Mouse (Mus musculus) cerebellum, adult 2 months (tissue): ENCODE data around the gene H2-Q1. TPM values are rescaled to one million over a fixed set of nuclear protein-coding genes. Genes with fewer than 3 reads are reported as not detected.

Experiments used
- DNase-seq, 2 experiments: peaks; one replicate each; pipeline ENCODE4 v3.0.0; 2021
- H3K27ac ChIP-seq: fragments of 200-500 bp; 2 replicates; pipeline ENCODE4 v1.5.1; 2012; ENCODE audit warnings: low read length, control low read depth, inconsistent platforms; ENCODE audit not compliant: insufficient read depth
- H3K27me3 ChIP-seq: fragments of 200-500 bp; 2 replicates; pipeline ENCODE4 v1.6.1; 2012; ENCODE audit warnings: inconsistent platforms, mild to moderate bottlenecking, low read length, moderate library complexity; ENCODE audit not compliant: control insufficient read depth, insufficient read depth
- H3K4me1 ChIP-seq: fragments of 200-500 bp; 2 replicates; pipeline ENCODE4 v1.6.1; 2011; ENCODE audit warnings: low read length; ENCODE audit not compliant: control insufficient read depth, insufficient read depth
- H3K4me3 ChIP-seq: fragments of 200-500 bp; replicated peaks from 2 replicates; pipeline ENCODE3; 2011; ENCODE audit warnings: mild to moderate bottlenecking, low read depth, low read length, control low read depth; ENCODE audit not compliant: insufficient read depth
- CTCF ChIP-seq: fragments of 200-500 bp; IDR thresholded peaks from 2 replicates; pipeline ENCODE4 v1.5.1; 2011; ENCODE audit warnings: low read depth, mild to moderate bottlenecking, control low read depth, low read length, moderate library complexity, borderline replicate concordance; ENCODE audit not compliant: insufficient read depth
- POLR2A ChIP-seq: fragments of 200-500 bp; IDR thresholded peaks from 2 replicates; pipeline ENCODE4 v1.6.1; 2011; ENCODE audit warnings: low read length, control low read depth, borderline replicate concordance; ENCODE audit not compliant: insufficient read depth
- WGBS: fragments of 180-500 bp; shearing (Covaris S2); methylation state at CpG from one replicate; pipeline ENCODE4 v1.1.7; 2018; 5-methylcytosine and 5-hydroxymethylcytosine counted together
- polyA plus RNA-seq: library from polyadenylated mRNA; depleted of rRNA; stranded (reverse); fragments of >200 nt; gene quantifications from 2 replicates; pipeline ENCODE4 v1.2.3, GENCODE M21; 2012; rRNA removed

The H2-Q1 gene
- 0.26 and 0.92 TPM in 2 replicates for polyA plus RNA-seq

DNA sequence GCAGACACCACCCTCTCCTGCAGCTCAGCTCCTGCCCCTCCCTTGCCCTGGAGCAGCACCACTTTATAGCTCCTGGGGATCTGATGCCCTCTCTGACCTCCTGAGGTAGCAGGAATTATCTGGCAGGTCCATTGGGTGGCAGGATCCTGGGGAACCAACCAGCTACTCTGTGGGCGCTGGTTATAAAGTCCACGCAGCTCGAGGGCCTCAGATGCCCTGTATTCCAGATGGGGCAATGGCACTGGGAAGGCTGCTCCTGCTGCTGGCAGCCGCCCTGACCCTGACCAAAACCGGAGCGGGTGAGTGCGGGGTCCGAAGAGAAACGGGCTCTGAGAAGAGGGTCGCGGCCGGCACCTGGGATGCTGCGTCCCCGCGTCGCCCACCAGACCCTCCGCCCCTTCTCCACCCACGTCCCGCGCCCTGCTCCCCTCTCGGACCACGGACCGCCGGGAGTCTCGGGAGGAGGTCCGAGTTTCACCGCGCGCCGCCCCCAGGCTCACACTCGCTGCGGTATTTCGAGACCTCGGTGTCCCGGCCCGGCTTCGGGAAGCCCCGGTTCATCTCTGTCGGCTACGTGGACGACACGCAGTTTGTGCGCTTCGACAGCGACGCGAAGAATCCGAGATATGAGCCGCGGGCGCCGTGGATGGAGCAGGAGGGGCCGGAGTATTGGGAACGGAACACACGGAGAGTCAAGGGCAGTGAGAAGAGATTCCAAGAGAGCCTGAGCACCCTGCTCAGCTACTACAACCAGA is at the start of gene H2-Q1:
Gene H2-Q1 (plus strand): TSS at position 79 of the 755 bp plus-strand sequence.
- Histone ChIP-seq H3K27me3 (no peaks in the 10 kb centered on the region; the same call in 1 of the 2 replicates), H3K4me1 (no peaks in the 10 kb centered on the region; the same call in 1 of the 2 replicates), H3K4me3 (no peak within 1 kb of the TSS), H3K27ac (no peak within 1 kb of the TSS)
- 2% methylated on average over 55 of the region's 55 CpGs for WGBS
- TF ChIP-seq POLR2A (no peak), CTCF (no peak)
- DNase-seq = no peak

DNA sequence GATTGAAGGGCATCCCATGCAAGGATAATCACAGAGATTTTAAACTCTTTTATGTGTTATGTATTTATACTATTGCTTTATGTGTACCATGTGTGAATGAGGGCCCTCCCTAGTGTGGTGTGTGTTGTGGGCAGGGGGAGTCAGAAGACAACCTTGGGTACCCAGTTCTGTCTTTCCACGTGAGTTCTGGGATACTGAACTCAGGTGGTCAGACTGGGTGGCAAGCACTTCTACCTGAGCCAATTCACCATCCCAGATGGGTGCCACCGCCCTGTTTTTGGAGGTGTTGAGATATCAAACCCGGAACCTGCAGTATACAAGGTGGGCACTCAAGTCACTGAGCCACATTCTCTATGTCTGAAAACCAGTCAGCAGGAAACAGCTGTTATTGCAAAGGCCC is 48.0 kb upstream of the H2-Q1 start:
- no peak for DNase-seq

DNA sequence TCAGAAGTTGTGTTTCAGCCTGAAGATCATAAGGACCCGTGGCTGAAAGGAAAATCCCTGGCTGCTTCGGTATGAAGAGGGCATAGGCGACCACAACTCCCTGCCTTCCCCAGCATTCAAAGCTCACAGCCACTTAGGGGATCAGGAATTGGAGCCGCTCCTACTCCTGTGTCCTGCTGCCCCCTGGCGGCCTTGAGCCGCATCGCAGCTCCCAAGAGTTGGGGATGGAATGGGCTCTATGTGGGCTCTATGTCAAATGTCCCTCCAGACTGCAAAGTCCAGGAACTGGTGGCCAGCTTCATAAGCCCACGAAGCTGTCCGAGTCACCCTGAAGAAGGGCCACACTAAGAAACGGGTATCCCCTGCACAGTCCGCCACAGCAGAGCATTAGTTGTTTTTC is 45.4 kb upstream of the H2-Q1 start:
- H3K4me1 ChIP-seq = no peaks in the 10 kb centered on the region
- WGBS = 4% methylated on average over 11 of the region's 11 CpGs
- no peak overlapping the region for H3K27ac ChIP-seq
- H3K27me3 ChIP-seq = no peaks in the 10 kb centered on the region
- H3K4me3 ChIP-seq = no peak overlapping the region
- TF ChIP-seq POLR2A = no peak
- TF ChIP-seq CTCF = peak; percentile 92
- DNase-seq = peak; percentile 71 to 85

More for the DNA sequence above, 48.0 kb upstream of the H2-Q1 start:
- H3K27me3 ChIP-seq = no peaks in the 10 kb centered on the region
- WGBS = 72% methylated on average over 3 of the region's 3 CpGs
- H3K4me1 ChIP-seq = no peaks in the 10 kb centered on the region
- no peak overlapping the region for H3K27ac ChIP-seq
- TF ChIP-seq POLR2A (no peak), CTCF (no peak)
- H3K4me3 ChIP-seq = no peak overlapping the region

DNA sequence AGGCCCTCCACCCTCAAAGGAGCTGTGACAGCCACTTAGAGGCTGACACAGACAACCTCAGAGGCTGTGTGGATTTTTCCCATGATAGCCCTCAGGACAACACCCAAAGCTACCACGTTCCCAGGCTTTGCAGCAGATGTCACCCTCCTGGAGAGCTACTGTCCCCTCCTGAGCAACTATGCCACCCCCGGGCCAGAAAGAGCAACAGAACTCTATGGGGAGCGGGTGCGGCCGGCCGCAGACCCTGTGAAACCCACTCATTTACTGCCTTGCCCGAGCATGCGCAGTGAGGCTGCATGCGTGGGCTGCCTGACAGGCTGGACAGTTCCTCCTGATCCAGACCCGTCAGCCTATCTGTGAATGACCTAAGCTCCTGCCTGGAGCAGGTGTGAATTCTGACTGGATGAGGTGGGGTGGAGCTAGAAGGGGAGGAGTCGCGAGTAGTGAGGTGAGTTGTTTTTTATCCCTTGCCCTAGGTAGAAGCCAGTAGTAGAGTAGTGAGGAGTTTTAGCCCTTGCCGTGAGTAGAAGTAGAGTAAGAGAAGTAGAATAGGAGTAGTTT is 43.8 kb upstream of the H2-Q1 start:
- no peaks in the 10 kb centered on the region for H3K4me1 ChIP-seq
- DNase-seq = no peak
- WGBS = 26% methylated on average over 13 of the region's 13 CpGs
- no peaks in the 10 kb centered on the region for H3K27me3 ChIP-seq
- H3K27ac ChIP-seq = no peak overlapping the region
- no peak overlapping the region for H3K4me3 ChIP-seq
- TF ChIP-seq CTCF = no peak
- TF ChIP-seq POLR2A = no peak

DNA sequence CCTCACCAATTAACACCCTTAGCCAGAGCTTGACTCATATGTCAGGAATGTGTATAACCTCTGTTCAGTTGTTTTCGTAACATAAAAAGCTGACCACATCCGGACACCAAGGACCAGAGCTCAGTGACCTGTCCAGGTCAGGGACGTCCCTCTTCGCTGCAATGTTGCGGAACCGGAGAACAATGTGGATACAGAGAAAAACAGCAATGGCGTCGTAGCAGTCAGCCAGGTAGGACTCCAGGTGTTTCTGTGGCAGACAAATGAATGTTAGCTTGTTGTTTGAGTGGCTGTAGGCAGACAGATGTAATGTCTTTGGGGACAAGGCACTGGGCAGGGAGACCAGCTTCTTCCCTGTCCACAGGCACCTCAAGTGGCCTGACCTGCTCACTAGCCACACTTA is 42.2 kb upstream of the H2-Q1 start:
- Histone ChIP-seq H3K4me3 (no peak overlapping the region), H3K4me1 (no peaks in the 10 kb centered on the region), H3K27me3 (no peaks in the 10 kb centered on the region), H3K27ac (no peak overlapping the region)
- 87% methylated on average over 8 of the region's 8 CpGs for WGBS
- TF ChIP-seq POLR2A (no peak), CTCF (no peak)
- no peak for DNase-seq

DNA sequence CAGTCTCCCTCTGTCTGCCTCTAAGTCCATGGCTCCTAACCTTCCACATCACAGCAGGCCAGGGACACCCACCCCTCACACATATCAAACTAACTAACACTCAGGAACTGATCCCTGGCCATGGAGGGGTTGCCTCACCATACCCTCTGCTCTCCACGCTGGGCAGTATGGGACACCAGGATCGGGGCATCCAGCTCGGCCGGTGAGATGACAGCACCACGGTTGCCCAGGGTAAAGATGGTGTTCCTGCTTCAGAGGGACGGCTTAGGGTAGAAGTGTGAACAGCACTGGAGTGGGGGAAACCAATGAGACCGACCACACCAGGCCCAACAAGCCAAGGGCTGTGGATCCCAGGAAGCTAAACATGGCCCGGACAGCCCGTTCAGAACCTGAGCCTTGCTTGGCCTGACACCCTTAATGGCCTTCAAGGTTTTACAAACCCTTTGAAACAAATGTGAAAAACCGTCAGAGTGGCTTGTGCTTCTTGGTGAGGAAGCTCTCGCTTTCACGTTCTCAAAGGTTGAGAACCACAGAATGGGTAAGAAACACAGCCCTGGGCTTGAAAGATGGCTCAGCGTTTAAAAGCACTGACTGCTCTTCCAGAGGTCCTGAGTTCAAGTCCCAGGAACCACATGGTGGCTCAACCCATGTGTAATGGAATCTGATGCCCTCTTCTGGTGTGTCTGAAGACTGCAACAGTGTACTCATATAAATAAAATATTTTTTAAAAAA is 41.1 kb upstream of the H2-Q1 start:
- Histone ChIP-seq H3K4me1 (no peaks in the 10 kb centered on the region), H3K4me3 (no peak overlapping the region), H3K27me3 (no peaks in the 10 kb centered on the region), H3K27ac (no peak overlapping the region)
- TF ChIP-seq CTCF = no peak
- no peak for TF ChIP-seq POLR2A
- DNase-seq = no peak
- 86% methylated on average over 13 of the region's 13 CpGs for WGBS

DNA sequence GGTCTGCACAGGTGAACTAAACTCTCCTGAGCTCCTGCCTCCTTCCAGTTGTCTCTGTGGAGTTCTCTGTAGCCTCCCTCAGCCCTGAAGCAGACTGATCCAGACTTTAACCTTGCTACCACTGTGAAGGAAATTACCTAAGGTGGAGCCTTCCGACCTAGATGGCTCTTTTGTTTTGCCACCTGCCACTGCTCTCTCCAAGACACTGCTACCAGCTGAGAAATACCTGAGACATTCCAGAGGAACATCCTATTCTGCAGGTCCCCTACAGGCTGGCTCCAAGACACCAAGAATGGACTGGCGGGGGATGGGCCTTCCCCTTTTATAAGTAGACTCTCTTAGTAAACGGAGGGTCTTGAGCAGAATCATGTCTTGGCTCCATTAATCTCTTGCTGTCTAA is 39.9 kb upstream of the H2-Q1 start:
- Histone ChIP-seq H3K27ac (no peak overlapping the region), H3K27me3 (no peaks in the 10 kb centered on the region), H3K4me3 (no peak overlapping the region), H3K4me1 (no peaks in the 10 kb centered on the region)
- 74% methylated on average over 3 of the region's 3 CpGs for WGBS
- TF ChIP-seq POLR2A (no peak), CTCF (no peak)
- no peak for DNase-seq
